Mouse (Mus musculus) CH12.LX (cell line): ENCODE data around the gene Ptpn4. TPM values are rescaled to one million over a fixed set of nuclear protein-coding genes. Genes with fewer than 3 reads are reported as not detected.

Experiments
- DNase-seq: peaks from one replicate; pipeline ENCODE4 v3.0.0-alpha.2; 2013; ENCODE audit errors: extremely low read depth
- H3K27ac ChIP-seq: 2 replicates; pipeline ENCODE4 v1.5.1; 2012; ENCODE audit warnings: low read depth, mild to moderate bottlenecking, control low read depth, moderate library complexity; ENCODE audit not compliant: insufficient read depth
- H3K27me3 ChIP-seq: replicated peaks from 2 replicates; pipeline ENCODE3; 2012; ENCODE audit warnings: inconsistent platforms
- H3K36me3 ChIP-seq, 2 experiments: replicated peaks in 1 of 2; 2 replicates each; pipeline versions ENCODE3 to v1.6.1; 2012; ENCODE audit warnings: inconsistent platforms in 1 of 2, low read length in 1 of 2, mild to moderate bottlenecking in 1 of 2, mixed read lengths in 1 of 2, moderate library complexity in 1 of 2; ENCODE audit not compliant: control insufficient read depth in 1 of 2, insufficient read depth in 1 of 2
- H3K4me1 ChIP-seq, 2 experiments: 2 replicates each; pipeline ENCODE4 v1.6.1; 2012; ENCODE audit warnings: inconsistent platforms in 1 of 2, moderate library complexity in 1 of 2; ENCODE audit not compliant: insufficient read depth in 2 of 2, control insufficient read depth in 1 of 2
- H3K4me2 ChIP-seq: 2 replicates; pipeline ENCODE4 v1.6.1; 2012; ENCODE audit warnings: low read depth, mild to moderate bottlenecking, control low read depth; ENCODE audit not compliant: poor library complexity, insufficient read depth, severe bottlenecking
- H3K4me3 ChIP-seq, 3 experiments: fragments of 150-350 bp in 1 of 3; sonication (generic) in 1 of 3; replicated peaks in 1 of 3; 2 replicates each; pipeline versions ENCODE3 to v1.5.1; 2011 to 2012; ENCODE audit warnings: low read depth in 2 of 3, low read length in 2 of 3, mild to moderate bottlenecking in 2 of 3, moderate library complexity in 2 of 3, control low read depth in 1 of 3, improper control_type of control experiment in 1 of 3, inconsistent platforms in 1 of 3, mixed read lengths in 1 of 3; ENCODE audit not compliant: poor library complexity in 1 of 3
- H3K79me2 ChIP-seq: replicated peaks from 2 replicates; pipeline ENCODE4 v1.6.1; 2012; ENCODE audit warnings: mild to moderate bottlenecking, moderate library complexity; ENCODE audit not compliant: control insufficient read depth, poor library complexity, insufficient read depth, severe bottlenecking; ENCODE audit errors: extremely low read depth
- H3K9ac ChIP-seq: 2 replicates; pipeline ENCODE4 v1.6.1; 2012; ENCODE audit warnings: low read depth, mild to moderate bottlenecking, control low read depth, moderate library complexity; ENCODE audit not compliant: insufficient read depth
- H3K9me3 ChIP-seq: replicated peaks from 2 replicates; pipeline ENCODE3; 2012; ENCODE audit warnings: low read length, inconsistent platforms, mixed read lengths
- CHD1 ChIP-seq: IDR thresholded peaks from 2 replicates; pipeline ENCODE4 v1.6.1; 2012; ENCODE audit warnings: low read depth, low read length, improper control_type of control experiment, inconsistent platforms
- E2F4 ChIP-seq: IDR thresholded peaks from 2 replicates; pipeline ENCODE4 v1.6.1; 2011; ENCODE audit warnings: low read depth, low read length, improper control_type of control experiment; ENCODE audit not compliant: insufficient replicate concordance
- ELF1 ChIP-seq: IDR thresholded peaks from 2 replicates; pipeline ENCODE4 v1.6.1; 2014; ENCODE audit warnings: low read depth, mild to moderate bottlenecking, inconsistent platforms, low read length, improper control_type of control experiment
- EP300 ChIP-seq: IDR thresholded peaks from 2 replicates; pipeline ENCODE4 v1.6.1; 2011; ENCODE audit warnings: low read length, improper control_type of control experiment
- GABPA ChIP-seq: IDR thresholded peaks from 2 replicates; pipeline ENCODE4 v1.6.1; 2012; ENCODE audit warnings: low read depth, low read length, improper control_type of control experiment, inconsistent platforms; ENCODE audit not compliant: insufficient replicate concordance
- HCFC1 ChIP-seq: IDR thresholded peaks from 2 replicates; pipeline ENCODE4 v1.6.1; 2012; ENCODE audit warnings: low read depth, mild to moderate bottlenecking, inconsistent platforms, low read length, improper control_type of control experiment
- IRF4 ChIP-seq: IDR thresholded peaks from 2 replicates; pipeline ENCODE4 v1.6.1; 2014; ENCODE audit warnings: low read depth, mild to moderate bottlenecking, inconsistent platforms, low read length, improper control_type of control experiment
- JUN ChIP-seq: IDR thresholded peaks from 2 replicates; pipeline ENCODE4 v1.6.1; 2011; ENCODE audit warnings: low read depth, mild to moderate bottlenecking, low read length, improper control_type of control experiment, moderate library complexity; ENCODE audit not compliant: insufficient read depth
- KAT2A ChIP-seq: IDR thresholded peaks from 2 replicates; pipeline ENCODE4 v1.6.1; 2012; ENCODE audit warnings: low read length, improper control_type of control experiment, inconsistent platforms; ENCODE audit not compliant: insufficient replicate concordance
- MAFK ChIP-seq: IDR thresholded peaks from 2 replicates; pipeline ENCODE4 v1.6.1; 2011; ENCODE audit warnings: low read length, improper control_type of control experiment; ENCODE audit not compliant: insufficient replicate concordance
- MAZ ChIP-seq: IDR thresholded peaks from 2 replicates; pipeline ENCODE4 v1.6.1; 2012; ENCODE audit warnings: low read depth, mild to moderate bottlenecking, inconsistent platforms, low read length, improper control_type of control experiment, moderate library complexity
- MEF2A ChIP-seq: IDR thresholded peaks from 2 replicates; pipeline ENCODE4 v1.6.1; 2014; ENCODE audit warnings: low read depth, mild to moderate bottlenecking, inconsistent platforms, low read length, improper control_type of control experiment, borderline replicate concordance
- MXI1 ChIP-seq: IDR thresholded peaks from 2 replicates; pipeline ENCODE4 v1.6.1; 2011; ENCODE audit warnings: mild to moderate bottlenecking, low read depth, low read length, improper control_type of control experiment
- POLR2AphosphoS2 ChIP-seq: IDR thresholded peaks from 2 replicates; pipeline ENCODE4 v1.6.1; 2011; ENCODE audit warnings: low read depth, low read length, improper control_type of control experiment
- RCOR1 ChIP-seq: conservative IDR thresholded peaks from 2 replicates; pipeline ENCODE4 v1.6.1; 2012; ENCODE audit warnings: low read depth, mild to moderate bottlenecking, inconsistent platforms, low read length, improper control_type of control experiment
- SIN3A ChIP-seq: IDR thresholded peaks from 2 replicates; pipeline ENCODE4 v1.6.1; 2012; ENCODE audit warnings: low read length, improper control_type of control experiment, inconsistent platforms
- SMC3 ChIP-seq: IDR thresholded peaks from 2 replicates; pipeline ENCODE4 v1.6.1; 2011; ENCODE audit warnings: low read depth, low read length, improper control_type of control experiment
- TBP ChIP-seq: conservative IDR thresholded peaks from 2 replicates; pipeline ENCODE4 v1.6.1; 2011; ENCODE audit warnings: low read depth, low read length, improper control_type of control experiment
- USF1 ChIP-seq: IDR thresholded peaks from 2 replicates; pipeline ENCODE4 v1.6.1; 2014; ENCODE audit warnings: low read depth, mild to moderate bottlenecking, inconsistent platforms, low read length, improper control_type of control experiment
- USF2 ChIP-seq: conservative IDR thresholded peaks from 2 replicates; pipeline ENCODE4 v1.6.1; 2011; ENCODE audit warnings: low read depth, low read length, improper control_type of control experiment
- ZC3H11A ChIP-seq: IDR thresholded peaks from 2 replicates; pipeline ENCODE4 v1.6.1; 2012; ENCODE audit warnings: low read depth, mild to moderate bottlenecking, inconsistent platforms, low read length, improper control_type of control experiment
- ZKSCAN1 ChIP-seq: IDR thresholded peaks from 2 replicates; pipeline ENCODE4 v1.6.1; 2012; ENCODE audit warnings: low read depth, inconsistent platforms, low read length, improper control_type of control experiment, borderline replicate concordance
- ZMIZ1 ChIP-seq: IDR thresholded peaks from 2 replicates; pipeline ENCODE4 v1.6.1; 2012; ENCODE audit warnings: low read depth, mild to moderate bottlenecking, inconsistent platforms, low read length, improper control_type of control experiment
- ZNF384 ChIP-seq: IDR thresholded peaks from 2 replicates; pipeline ENCODE4 v1.6.1; 2012; ENCODE audit warnings: low read depth, low read length, improper control_type of control experiment, inconsistent platforms
- dilution Hi-C: fragments of 300-500 bp; cut with MboI; formaldehyde crosslinking; loops from 2 replicates; pipeline ENCODE4 v1.14.3; 2020; ENCODE audit warnings: low sequenced_read_pairs; ENCODE audit not compliant: extremely low pct_unique_long_range_greater_than_20kb, extremely low pct_ligation_motif_present
- in situ Hi-C: fragments of 300-500 bp; cut with MboI; formaldehyde crosslinking; loops from 3 replicates; pipeline ENCODE4 v1.14.3; 2019; ENCODE audit warnings: low sequenced_read_pairs, low pct_ligation_motif_present, low pct_unique_long_range_greater_than_20kb, mixed read lengths
- polyA plus RNA-seq: library from polyadenylated mRNA; unstranded; fragments of >175 nt; gene quantifications from 2 replicates; pipeline ENCODE4 v1.2.1, GENCODE M21; 2012; ENCODE audit warnings: low read depth; ENCODE audit not compliant: insufficient read length
- total RNA-seq, 2 experiments: library from RNA; depleted of rRNA; stranded (reverse); fragments of 300-350 nt in 1 of 2; fragments of >200 nt in 1 of 2; gene quantifications; 2 replicates each; pipeline ENCODE4 v1.2.3; 2012 to 2014

Ptpn4 gene
- total and polyA plus RNA-seq, 3 experiments, result 8.5 to 14.1 (median 8.5) TPM

GRCm38 (mm10) chr1:119685773-119686558, 151.4 kb downstream of the Ptpn4 start:
- no peak overlapping the region for H3K27ac ChIP-seq
- H3K36me3 ChIP-seq, result peaks cover 4 to 41% of the 10 kb centered on the region in 2 experiments
- no peaks in the 10 kb centered on the region for H3K9me3 ChIP-seq
- H3K4me2 ChIP-seq, result no peak overlapping the region
- no peak overlapping the region for H3K9ac ChIP-seq
- TF ChIP-seq GABPA (no peak), IRF4 (no peak), MAFK (no peak), JUN (no peak), MXI1 (no peak), ZC3H11A (no peak), KAT2A (no peak), HCFC1 (no peak), MEF2A (no peak), POLR2AphosphoS2 (no peak), ZNF384 (no peak), ZKSCAN1 (no peak), EP300 (no peak), TBP (no peak), MAZ (no peak), ZMIZ1 (no peak), RCOR1 (no peak)
- no peak for DNase-seq
- H3K4me3 ChIP-seq, result no peak overlapping the region
- H3K27me3 ChIP-seq, result no peaks in the 10 kb centered on the region
- dilution Hi-C loops, result no loop called here
- no peaks in the 10 kb centered on the region for H3K4me1 ChIP-seq
- in situ Hi-C loops, result loop anchor here (25.0 kb wide), 1 partner anchor 226 kb away; the partner anchor contains the start of gene Tmem177
- no peaks in the 10 kb centered on the region for H3K79me2 ChIP-seq

- Histone ChIP-seq H3K9ac (no peak overlapping the region), H3K27me3 (no peaks in the 10 kb centered on the region), H3K27ac (no peak overlapping the region), H3K36me3 (peaks cover 8 to 48% of the 10 kb centered on the region in 2 experiments), H3K4me1 (no peaks in the 10 kb centered on the region), H3K9me3 (no peaks in the 10 kb centered on the region), H3K4me3 (no peak overlapping the region), H3K4me2 (no peak overlapping the region), H3K79me2 (no peaks in the 10 kb centered on the region)
- DNase-seq, result no peak
- no peak for TF ChIP-seq E2F4
- no peak for TF ChIP-seq KAT2A
- TF ChIP-seq SIN3A, result no peak
- no peak for TF ChIP-seq USF2
- no peak for TF ChIP-seq CHD1
- TF ChIP-seq USF1, result no peak
- no peak for TF ChIP-seq SMC3
- TF ChIP-seq ELF1, result no peak
- in situ Hi-C loops, result loop anchor here (25.0 kb wide), 1 partner anchor 231 kb away; the partner anchor contains the start of gene Tmem177
- dilution Hi-C loops, result no loop called here
Observed at GRCm38 (mm10) chr1:119681663-119682213, 155.7 kb downstream of the Ptpn4 start.
